Mouse (Mus musculus) hindbrain, embryonic 14.5 days (tissue): ENCODE results near the gene Rimbp3. TPM values are rescaled to one million over a fixed set of nuclear protein-coding genes. Genes with fewer than 3 reads are reported as not detected.
A peak's percentile ranks its signal among the peaks of the same experiment; 100 is the strongest.

Experiments
- ATAC-seq: fragments of 200-750 bp; cut with Nextera tagmentation; 2 replicates; pipeline ENCODE4 v1.8.0; 2017; ENCODE audit warnings: moderate number of reproducible peaks, mild to moderate bottlenecking, moderate TSS enrichment, moderate library complexity; ENCODE audit not compliant: low FRiP score
- DNase-seq: peaks from one replicate; pipeline ENCODE4 v3.0.0-alpha.2; 2015; ENCODE audit warnings: low spot score
- H3K27ac ChIP-seq: fragments of 300-500 bp; sonication (generic); 2 replicates; pipeline ENCODE4 v1.5.1; 2014; ENCODE audit warnings: mild to moderate bottlenecking, moderate library complexity
- H3K27me3 ChIP-seq: fragments of 300-500 bp; sonication (generic); 2 replicates; pipeline ENCODE4 v1.6.1; 2014; ENCODE audit warnings: mild to moderate bottlenecking, low read length, mixed read lengths; ENCODE audit not compliant: control insufficient read depth, insufficient read depth
- H3K36me3 ChIP-seq: fragments of 300-500 bp; sonication (generic); replicated peaks from 2 replicates; pipeline ENCODE4 v1.6.1; 2014; ENCODE audit not compliant: control insufficient read depth, insufficient read depth
- H3K4me1 ChIP-seq: fragments of 300-500 bp; sonication (generic); replicated peaks from 2 replicates; pipeline ENCODE4 v1.6.1; 2014; ENCODE audit warnings: antibody characterized with exemption, low read length, mixed read lengths; ENCODE audit not compliant: control insufficient read depth, insufficient read depth
- H3K4me2 ChIP-seq: fragments of 300-500 bp; sonication (generic); replicated peaks from 2 replicates; pipeline ENCODE4 v1.6.1; 2014; ENCODE audit warnings: mild to moderate bottlenecking, moderate library complexity
- H3K4me3 ChIP-seq: fragments of 300-500 bp; sonication (generic); replicated peaks from 2 replicates; pipeline ENCODE4 v1.5.1; 2014; ENCODE audit warnings: mild to moderate bottlenecking, low read length
- H3K9ac ChIP-seq: fragments of 300-500 bp; sonication (generic); 2 replicates; pipeline ENCODE4 v1.6.1; 2014
- H3K9me3 ChIP-seq: fragments of 300-500 bp; sonication (generic); 2 replicates; pipeline ENCODE4 v1.6.1; 2016; ENCODE audit warnings: low read length; ENCODE audit not compliant: control insufficient read depth
- WGBS: fragments of 180-500 bp; shearing (Covaris S2); extraction: QIAGEN DNeasy Blood & Tissue Kit; methylation state at CpG from one replicate; pipeline ENCODE4 v1.1.7; 2014; 5-methylcytosine and 5-hydroxymethylcytosine counted together
- polyA plus RNA-seq: library from polyadenylated mRNA; unstranded; fragments of >200 nt; fragmentation: Nextera tagmentation; extraction: Ambion mirVana; gene quantifications from 2 replicates; pipeline ENCODE4 v1.2.1, GENCODE M21; 2014

Rimbp3 gene
- polyA plus RNA-seq, 1 experiment from 2014 or later: 2.0 TPM

GRCm38 (mm10) chr16:17183003-17183402 is 25.4 kb upstream of the Rimbp3 start:
- Histone ChIP-seq H3K36me3 (peaks cover 23% of the 10 kb centered on the region; the same call in 1 of the 2 replicates), H3K4me1 (no peaks in the 10 kb centered on the region), H3K4me3 (no peak overlapping the region), H3K4me2 (no peak overlapping the region), H3K9me3 (no peaks in the 10 kb centered on the region), H3K27ac (no peak overlapping the region), H3K27me3 (no peaks in the 10 kb centered on the region), H3K9ac (no peak overlapping the region)
- ATAC-seq: no peak
- no peak for DNase-seq
- 89% methylated on average over 3 of the region's 3 CpGs for WGBS

DNA sequence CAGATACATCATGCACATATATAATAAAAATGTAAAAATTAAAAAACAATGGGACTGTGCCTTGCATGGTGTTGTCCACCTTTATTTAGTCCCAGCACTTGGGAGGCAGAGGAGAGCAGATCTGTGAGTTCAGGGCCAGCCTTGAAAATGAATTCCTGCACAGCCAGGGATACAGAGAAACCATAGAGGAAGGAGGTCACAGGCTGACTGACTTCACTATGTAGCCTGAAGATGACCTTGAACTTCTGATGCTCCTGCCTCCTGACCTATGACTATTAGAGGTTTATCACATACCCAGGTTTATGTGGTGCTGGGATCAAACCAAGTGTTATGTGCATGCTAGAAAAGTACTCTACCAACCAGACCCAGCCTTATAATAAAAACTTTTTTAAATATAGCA is 22.9 kb upstream of the Rimbp3 start:
- Histone ChIP-seq H3K36me3 (peaks cover 15% of the 10 kb centered on the region; the same call in 1 of the 2 replicates), H3K27ac (no peak overlapping the region), H3K9ac (no peak overlapping the region), H3K4me3 (no peak overlapping the region), H3K4me1 (no peaks in the 10 kb centered on the region), H3K9me3 (no peaks in the 10 kb centered on the region), H3K27me3 (no peaks in the 10 kb centered on the region), H3K4me2 (no peak overlapping the region)
- DNase-seq (no peak), ATAC-seq (no peak)

- WGBS: 93% methylated on average over 4 of the region's 4 CpGs
- no peaks in the 10 kb centered on the region for H3K27me3 ChIP-seq
- no peaks in the 10 kb centered on the region for H3K4me1 ChIP-seq
- no peaks in the 10 kb centered on the region for H3K36me3 ChIP-seq
- H3K4me2 ChIP-seq: no peak overlapping the region
- DNase-seq (no peak), ATAC-seq (no peak)
- no peaks in the 10 kb centered on the region for H3K9me3 ChIP-seq
- H3K9ac ChIP-seq: no peak overlapping the region
- no peak overlapping the region for H3K4me3 ChIP-seq
- H3K27ac ChIP-seq: no peak overlapping the region
Measured at GRCm38 (mm10) chr16:17193823-17194222, 14.6 kb upstream of the Rimbp3 start.

- H3K4me1 ChIP-seq: peaks cover 14% of the 10 kb centered on the region
- ATAC-seq: peak; percentile 16; the same call in 1 of the 2 replicates
- no peaks in the 10 kb centered on the region for H3K9me3 ChIP-seq
- 10% methylated on average over 24 of the region's 24 CpGs for WGBS
- no peaks in the 10 kb centered on the region for H3K36me3 ChIP-seq
- H3K4me2 ChIP-seq: peak overlapping the region; percentile 89
- no peak for DNase-seq
- H3K9ac ChIP-seq: peak overlapping the region; percentile 98
- peak overlapping the region; percentile 73; the same call in 1 of the 2 replicates for H3K27ac ChIP-seq
- H3K4me3 ChIP-seq: peak overlapping the region; percentile 99
- no peaks in the 10 kb centered on the region for H3K27me3 ChIP-seq
Measured at GRCm38 (mm10) chr16:17200121-17200952, 8.1 kb upstream of the Rimbp3 start.

DNA sequence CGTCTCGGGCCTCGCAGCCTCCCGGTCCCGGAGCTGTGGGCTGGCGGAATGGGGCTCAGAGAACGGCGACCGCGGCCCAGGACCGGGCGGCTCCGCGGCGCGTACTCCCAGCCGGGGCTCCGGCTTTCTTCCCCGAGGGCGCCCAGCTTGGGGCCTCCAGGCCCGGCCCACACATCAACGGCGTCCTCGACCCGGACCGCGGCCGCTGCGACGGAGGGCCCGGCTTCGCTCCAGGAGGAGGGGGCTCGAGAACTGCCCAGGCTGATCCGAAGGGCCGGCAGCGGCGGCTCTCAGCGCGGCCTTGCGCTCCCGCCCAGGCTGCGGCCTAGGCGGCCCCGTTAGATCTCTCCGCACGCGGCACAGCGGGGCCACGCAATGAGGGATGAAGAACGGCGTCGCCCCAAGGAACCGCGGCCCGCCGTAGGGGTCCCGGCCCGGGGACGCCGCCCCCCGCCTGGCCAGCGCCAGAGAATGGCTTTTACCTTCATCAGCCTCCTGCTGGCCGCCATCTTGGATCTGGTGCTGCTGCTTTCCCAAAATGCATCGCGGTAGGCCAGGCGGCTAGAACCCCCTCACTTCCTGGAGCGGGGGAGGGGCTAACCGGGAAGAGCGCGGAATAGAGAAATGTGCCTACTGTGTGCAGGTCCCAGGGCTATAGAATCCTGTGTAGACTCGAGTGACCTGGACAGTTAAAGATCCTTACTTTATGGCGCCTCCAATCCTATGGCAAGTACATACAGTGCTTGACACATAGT is 7.3 kb upstream of the Rimbp3 start:
- Histone ChIP-seq H3K27ac (peak overlapping the region; percentile 73; the same call in 1 of the 2 replicates), H3K9ac (peak overlapping the region; percentile 98), H3K27me3 (no peaks in the 10 kb centered on the region), H3K36me3 (no peaks in the 10 kb centered on the region), H3K9me3 (no peaks in the 10 kb centered on the region), H3K4me2 (peak overlapping the region; percentile 89), H3K4me3 (peak overlapping the region; percentile 99), H3K4me1 (peaks cover 14% of the 10 kb centered on the region)
- ATAC-seq (peak; percentile 91), DNase-seq (peak; percentile 82)
- WGBS: under 1% methylated on average over 70 of the region's 72 CpGs

GRCm38 (mm10) chr16:17201977-17202376 is 6.4 kb upstream of the Rimbp3 start:
- DNase-seq (peak; percentile 30), ATAC-seq (no peak)
- Histone ChIP-seq H3K9me3 (no peaks in the 10 kb centered on the region), H3K4me2 (peak overlapping the region; percentile 89; the same call in 1 of the 2 replicates), H3K27me3 (0 out of 2 replicates have a peak, but pooled peaks cover 4% of the 10 kb centered on the region), H3K4me3 (no peak overlapping the region; the same call in 1 of the 2 replicates), H3K27ac (0 out of 2 replicates have a peak overlapping the region, but pooled peaks have one; percentile 3), H3K4me1 (peaks cover 14% of the 10 kb centered on the region), H3K36me3 (no peaks in the 10 kb centered on the region), H3K9ac (no peak overlapping the region; the same call in 1 of the 2 replicates)
- WGBS: 56% methylated on average over 2 of the region's 2 CpGs

GRCm38 (mm10) chr16:17202549-17202948 is 5.9 kb upstream of the Rimbp3 start, which contains the start of gene Ube2l3:
Gene Ube2l3 (minus strand): TSS chr16:17202649.
- ATAC-seq (no peak), DNase-seq (no peak)
- WGBS: 83% methylated on average over 1 of the region's 1 CpGs
- Histone ChIP-seq H3K9me3 (no peaks in the 10 kb centered on the region), H3K27ac (0 out of 2 replicates have a peak within 1 kb of the TSS, but pooled peaks have one; percentile 3), H3K36me3 (no peaks in the 10 kb centered on the region), H3K9ac (peak within 1 kb of the TSS; percentile 98), H3K4me1 (peaks cover 14% of the 10 kb centered on the region), H3K4me2 (peak within 1 kb of the TSS; percentile 89), H3K27me3 (0 out of 2 replicates have a peak, but pooled peaks cover 4% of the 10 kb centered on the region), H3K4me3 (peak within 1 kb of the TSS; percentile 99)

DNA sequence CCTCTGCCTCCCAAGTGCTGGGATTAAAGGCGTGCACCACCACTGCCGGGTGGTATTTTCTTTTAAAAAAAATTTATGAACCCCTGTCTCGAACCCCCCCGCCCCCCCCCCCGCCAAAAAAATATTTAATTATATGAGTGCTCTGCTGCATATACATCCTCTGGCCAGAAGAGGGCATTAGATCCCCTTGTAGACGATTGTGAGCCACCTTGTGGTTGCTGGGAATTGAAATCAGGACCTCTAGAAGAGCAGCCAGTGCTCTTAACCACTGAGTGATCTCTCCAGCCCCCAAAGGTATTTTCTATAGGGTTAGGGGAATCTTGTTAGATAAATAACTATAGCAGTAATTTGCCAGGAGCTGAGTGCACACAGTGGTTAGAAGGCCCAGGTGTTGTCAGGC is 3.4 kb upstream of the Rimbp3 start:
- Histone ChIP-seq H3K27ac (no peak overlapping the region), H3K4me3 (no peak overlapping the region), H3K9me3 (no peaks in the 10 kb centered on the region), H3K9ac (no peak overlapping the region), H3K27me3 (0 out of 2 replicates have a peak, but pooled peaks cover 4% of the 10 kb centered on the region), H3K4me2 (no peak overlapping the region), H3K4me1 (peaks cover 15% of the 10 kb centered on the region), H3K36me3 (no peaks in the 10 kb centered on the region)
- WGBS: 7% methylated on average over 6 of the region's 6 CpGs
- no peak for ATAC-seq
- no peak for DNase-seq
